Mouse (Mus musculus) embryonic fibroblast, embryonic 13.5 days (primary cell): ENCODE data around the gene Gm43552. TPM values are rescaled to one million over a fixed set of nuclear protein-coding genes. Genes with fewer than 3 reads are reported as not detected.

Experiments
- H3K27ac ChIP-seq: 2 replicates; pipeline ENCODE4 v1.5.1; 2012; ENCODE audit warnings: low read length, control low read depth, inconsistent platforms; ENCODE audit not compliant: insufficient read depth
- H3K4me1 ChIP-seq: 2 replicates; pipeline ENCODE4 v1.6.1; 2011; ENCODE audit warnings: low read length; ENCODE audit not compliant: control insufficient read depth, insufficient read depth
- H3K4me3 ChIP-seq: 2 replicates; pipeline ENCODE4 v1.5.1; 2011; ENCODE audit warnings: mild to moderate bottlenecking, control low read depth, low read length; ENCODE audit not compliant: insufficient read depth
- CTCF ChIP-seq: IDR thresholded peaks from 2 replicates; pipeline ENCODE4 v1.5.1; 2011; ENCODE audit warnings: mild to moderate bottlenecking, control low read depth, low read length, moderate library complexity, borderline replicate concordance; ENCODE audit not compliant: insufficient read depth
- POLR2A ChIP-seq: IDR thresholded peaks from 2 replicates; pipeline ENCODE4 v1.6.1; 2011; ENCODE audit warnings: low read depth, mild to moderate bottlenecking, control low read depth, low read length, moderate library complexity
- polyA plus RNA-seq: library from polyadenylated mRNA; stranded (reverse); fragments of >200 nt; gene quantifications from 2 replicates; pipeline ENCODE4 v1.2.4, GENCODE M21; 2011; ENCODE audit warnings: low read depth; ENCODE audit not compliant: missing spikeins, insufficient read length

The Gm43552 gene
- polyA plus RNA-seq, 1 experiment: not detected

- no peaks in the 10 kb centered on the region for H3K4me1 ChIP-seq
- no peak overlapping the region for H3K27ac ChIP-seq
- TF ChIP-seq POLR2A (no peak), CTCF (no peak)
- H3K4me3 ChIP-seq: no peak overlapping the region
These were observed 71.8 kb downstream of the Gm43552 start for GRCm38 (mm10) chr5:65420822-65421221.

- H3K27ac ChIP-seq: no peak overlapping the region
- H3K4me1 ChIP-seq: no peaks in the 10 kb centered on the region
- H3K4me3 ChIP-seq: no peak overlapping the region
- no peak for TF ChIP-seq CTCF
- no peak for TF ChIP-seq POLR2A
These were observed 73.5 kb downstream of the Gm43552 start for GRCm38 (mm10) chr5:65419136-65419535.

- no peak for TF ChIP-seq POLR2A
- H3K4me1 ChIP-seq: no peaks in the 10 kb centered on the region
- H3K27ac ChIP-seq: no peak overlapping the region
- no peak overlapping the region for H3K4me3 ChIP-seq
These were observed 76.8 kb downstream of the Gm43552 start for GRCm38 (mm10) chr5:65415653-65416458.

- no peak overlapping the region for H3K4me3 ChIP-seq
- no peaks in the 10 kb centered on the region for H3K4me1 ChIP-seq
- H3K27ac ChIP-seq: no peak overlapping the region
- no peak for TF ChIP-seq CTCF
- TF ChIP-seq POLR2A: no peak
These were observed 84.6 kb downstream of the Gm43552 start for GRCm38 (mm10) chr5:65407989-65408388.

- Histone ChIP-seq H3K4me1 (no peaks in the 10 kb centered on the region), H3K4me3 (no peak overlapping the region), H3K27ac (no peak overlapping the region)
- TF ChIP-seq CTCF (peak; percentile 72), POLR2A (no peak)
These were observed 91.2 kb downstream of the Gm43552 start for GRCm38 (mm10) chr5:65401251-65401994.

- Histone ChIP-seq H3K4me3 (no peak overlapping the region), H3K27ac (no peak overlapping the region), H3K4me1 (no peaks in the 10 kb centered on the region)
- TF ChIP-seq CTCF (no peak), POLR2A (no peak)
These were observed 98.2 kb downstream of the Gm43552 start for GRCm38 (mm10) chr5:65394425-65394824.

- no peak overlapping the region for H3K27ac ChIP-seq
- 0 out of 2 replicates have a peak, but pooled peaks cover 6% of the 10 kb centered on the region for H3K4me1 ChIP-seq
- peak overlapping the region; percentile 78 for H3K4me3 ChIP-seq
- TF ChIP-seq CTCF (no peak), POLR2A (no peak)
These were observed 100.9 kb downstream of the Gm43552 start for GRCm38 (mm10) chr5:65391753-65392152.

- TF ChIP-seq CTCF (no peak), POLR2A (peak; percentile 96)
- Histone ChIP-seq H3K4me3 (peak within 1 kb of the TSS; percentile 95), H3K4me1 (0 out of 2 replicates have a peak, but pooled peaks cover 6% of the 10 kb centered on the region), H3K27ac (peak within 1 kb of the TSS; percentile 36)
These were observed 101.7 kb downstream of the Gm43552 start, which contains the start of the genes Rpl9 and Lias for GRCm38 (mm10) chr5:65390648-65391644. Rpl9 (minus strand) TSS chr5:65391444. Lias (plus strand) TSS chr5:65391497.
